Mouse (Mus musculus) bone marrow, adult 2 months (tissue): Measurements from ENCODE around the gene Lipm. TPM values are rescaled to one million over a fixed set of nuclear protein-coding genes. Genes with fewer than 3 reads are reported as not detected.

Source experiments
- H3K27ac ChIP-seq: fragments of 200-500 bp; 2 replicates; pipeline ENCODE4 v1.5.1; 2012; ENCODE audit warnings: low read depth, mild to moderate bottlenecking, control low read depth, inconsistent platforms, low read length; ENCODE audit not compliant: control insufficient read depth, poor library complexity, insufficient read depth
- H3K4me1 ChIP-seq: fragments of 200-500 bp; 2 replicates; pipeline ENCODE4 v1.6.1; 2011; ENCODE audit warnings: low read length; ENCODE audit not compliant: control insufficient read depth, insufficient read depth
- H3K4me3 ChIP-seq: fragments of 200-500 bp; replicated peaks from 2 replicates; pipeline ENCODE3; 2011; ENCODE audit warnings: mild to moderate bottlenecking, low read depth, low read length, control low read depth; ENCODE audit not compliant: control insufficient read depth
- CTCF ChIP-seq: fragments of 200-500 bp; IDR thresholded peaks from 2 replicates; pipeline ENCODE4 v1.5.1; 2011; ENCODE audit warnings: low read length, control low read depth; ENCODE audit not compliant: control insufficient read depth, insufficient read depth
- POLR2A ChIP-seq: fragments of 200-500 bp; IDR thresholded peaks from 2 replicates; pipeline ENCODE4 v1.6.1; 2011; ENCODE audit warnings: low read depth, mild to moderate bottlenecking, control low read depth, low read length, borderline replicate concordance; ENCODE audit not compliant: control insufficient read depth
- WGBS: fragments of 180-500 bp; shearing (Covaris S2); methylation state at CpG from one replicate; pipeline ENCODE4 v1.1.7; 2018; 5-methylcytosine and 5-hydroxymethylcytosine counted together
- polyA plus RNA-seq: library from polyadenylated mRNA; stranded (reverse); fragments of >200 nt; gene quantifications from 2 replicates; pipeline ENCODE4 v1.2.4, GENCODE M21; 2011; ENCODE audit warnings: low replicate concordance; ENCODE audit not compliant: missing spikeins, insufficient read depth, insufficient read length

Lipm gene
- polyA plus RNA-seq, 1 experiment: not detected

- Histone ChIP-seq H3K4me3 (no peak overlapping the region), H3K4me1 (peaks cover 3% of the 10 kb centered on the region; the same call in 1 of the 2 replicates), H3K27ac (no peak overlapping the region)
- TF ChIP-seq CTCF (no peak), POLR2A (no peak)
- 22% methylated on average over 3 of the region's 3 CpGs for WGBS
Observed at GRCm38 (mm10) chr19:34171167-34171566, 70.4 kb downstream of the Lipm start.

Other genes with a start within 250 kb of the Lipm start
- gene Lipf, start 139.7 kb upstream of the Lipm start, polyA plus RNA-seq: not detected in 2 replicates
- gene Lipk, start 92.6 kb upstream of the Lipm start, polyA plus RNA-seq: not detected in 2 replicates
- not detected in 2 replicates for gene Lipn, start 33.6 kb upstream of the Lipm start, polyA plus RNA-seq
- gene Ankrd22, start 65.1 kb downstream of the Lipm start, polyA plus RNA-seq: 4.9 and 18.6 TPM in 2 replicates
- 13.0 and 30.5 TPM in 2 replicates for gene Stambpl1, start 91.3 kb downstream of the Lipm start, polyA plus RNA-seq
- 3.2 and 33.5 TPM in 2 replicates for gene Acta2, start 154.7 kb downstream of the Lipm start, polyA plus RNA-seq
- 3.7 and 10.1 TPM in 2 replicates for gene Fas, start 189.7 kb downstream of the Lipm start, polyA plus RNA-seq